Mouse (Mus musculus) ES-Bruce4 (cell line): ENCODE results near the gene Kcng4.

Experiments used
- CTCF ChIP-seq: IDR thresholded peaks from one replicate; pipeline ENCODE4 v1.8.1; 2011; ENCODE audit warnings: low read depth, low read length
- EP300 ChIP-seq: IDR thresholded peaks from 2 replicates; pipeline ENCODE4 v1.6.1; 2011; ENCODE audit warnings: low read depth, low read length; ENCODE audit not compliant: insufficient read depth

- TF ChIP-seq EP300 (no peak), CTCF (no peak)
Measured at GRCm38 (mm10) chr8:119634616-119635336, 704 bp downstream of the Kcng4 start.
